Mouse (Mus musculus): ENCODE results near the gene Bach1. TPM values are rescaled to one million over a fixed set of nuclear protein-coding genes. Genes with fewer than 3 reads are reported as not detected.

The Bach1 gene
- total and polyA plus RNA-seq, 3 experiments, result 11.4 to 20.9 (median 13.4) TPM

DNA sequence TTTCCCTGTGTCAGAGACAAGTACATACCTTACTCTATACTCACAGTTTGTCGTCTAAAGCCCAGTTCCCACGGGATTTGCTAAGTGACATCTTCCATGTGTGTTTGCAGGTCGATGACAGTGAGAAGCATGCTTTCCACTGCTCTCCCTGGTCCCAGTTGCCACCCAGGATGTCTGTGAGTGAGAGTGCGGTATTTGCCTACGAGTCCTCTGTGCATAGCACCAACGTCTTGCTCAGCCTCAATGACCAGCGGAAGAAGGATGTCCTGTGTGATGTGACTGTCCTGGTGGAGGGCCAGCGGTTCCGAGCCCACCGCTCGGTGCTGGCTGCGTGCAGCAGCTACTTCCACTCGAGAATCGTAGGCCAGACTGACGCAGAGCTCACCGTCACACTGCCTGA is 16.5 kb downstream of the Bach1 start:
- Histone ChIP-seq H3K27me3 (replicated peaks) (no peaks in the 10 kb centered on the region), H3K4me3 (replicated peaks in 1 of 3; ENCODE audit: low read depth in 2 of 3, low read length in 2 of 3, poor library complexity in 1 of 3) (no peak overlapping the region), H3K79me2 (replicated peaks; ENCODE audit: control insufficient read depth, extremely low read depth, insufficient read depth, poor library complexity, severe bottlenecking) (peaks cover 60% of the 10 kb centered on the region), H3K4me1 (ENCODE audit: control insufficient read depth in 1 of 2, insufficient read depth in 2 of 2) (peaks cover 23 to 58% of the 10 kb centered on the region in 2 experiments), H3K9me3 (replicated peaks; ENCODE audit: low read length) (no peaks in the 10 kb centered on the region), H3K9ac (ENCODE audit: insufficient read depth, low read depth) (no peak overlapping the region), H3K27ac (ENCODE audit: insufficient read depth, low read depth) (no peak overlapping the region), H3K36me3 (replicated peaks in 1 of 2; ENCODE audit: control insufficient read depth in 1 of 2, insufficient read depth in 1 of 2, low read length in 1 of 2) (peaks cover 37 to 62% of the 10 kb centered on the region in 2 experiments), H3K4me2 (ENCODE audit: insufficient read depth, low read depth, poor library complexity, severe bottlenecking) (no peak overlapping the region)
- no peak for TF ChIP-seq ZMIZ1 (IDR thresholded peaks at IDR 0.05; ENCODE audit: low read depth, low read length)
- no peak for TF ChIP-seq ZKSCAN1 (IDR thresholded peaks at IDR 0.05; ENCODE audit: borderline replicate concordance, low read depth, low read length)
- no peak for TF ChIP-seq MAFK (IDR thresholded peaks at IDR 0.05; ENCODE audit: insufficient replicate concordance, low read length)
- TF ChIP-seq NELFE (IDR thresholded peaks at IDR 0.05; ENCODE audit: low read depth, low read length), result no peak
- no peak for TF ChIP-seq RAD21 (IDR thresholded peaks at IDR 0.05; ENCODE audit: low read depth, low read length)
- no peak for DNase-seq (ENCODE audit: extremely low read depth)
- dilution Hi-C loops (cut with MboI; ENCODE audit: extremely low pct_ligation_motif_present, extremely low pct_unique_long_range_greater_than_20kb, low sequenced_read_pairs), result no loop called here
- in situ Hi-C loops (cut with MboI; ENCODE audit: low pct_ligation_motif_present, low pct_unique_long_range_greater_than_20kb, low sequenced_read_pairs), result no loop called here

DNA sequence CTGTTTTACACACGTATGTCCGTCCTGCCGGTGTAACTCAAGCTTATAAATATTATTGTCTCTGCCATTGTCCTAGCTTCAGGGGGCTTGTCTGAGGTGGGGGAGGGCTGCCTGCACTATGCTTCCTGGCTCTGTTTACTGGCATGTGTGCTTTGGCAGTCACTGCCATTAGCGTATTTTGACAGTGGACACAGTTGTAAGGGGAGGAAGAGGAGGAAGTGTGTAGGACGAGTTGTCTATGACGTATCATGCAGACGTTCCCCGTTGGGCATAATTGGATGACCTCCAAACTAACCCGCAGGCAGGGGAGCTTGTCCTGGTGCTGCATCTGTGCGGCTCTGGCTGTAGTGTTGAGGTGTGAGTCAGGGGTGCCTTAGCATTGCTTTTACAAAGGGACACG is 17.5 kb downstream of the Bach1 start:
- Histone ChIP-seq H3K27me3 (replicated peaks) (no peaks in the 10 kb centered on the region), H3K36me3 (replicated peaks in 1 of 2; ENCODE audit: control insufficient read depth in 1 of 2, insufficient read depth in 1 of 2, low read length in 1 of 2) (peaks cover 43 to 72% of the 10 kb centered on the region in 2 experiments), H3K4me2 (ENCODE audit: insufficient read depth, low read depth, poor library complexity, severe bottlenecking) (no peak overlapping the region), H3K9ac (ENCODE audit: insufficient read depth, low read depth) (no peak overlapping the region), H3K79me2 (replicated peaks; ENCODE audit: control insufficient read depth, extremely low read depth, insufficient read depth, poor library complexity, severe bottlenecking) (peaks cover 51% of the 10 kb centered on the region), H3K9me3 (replicated peaks; ENCODE audit: low read length) (no peaks in the 10 kb centered on the region), H3K4me1 (ENCODE audit: control insufficient read depth in 1 of 2, insufficient read depth in 2 of 2) (peaks cover 20 to 49% of the 10 kb centered on the region in 2 experiments), H3K4me3 (replicated peaks in 1 of 3; ENCODE audit: low read depth in 2 of 3, low read length in 2 of 3, poor library complexity in 1 of 3) (no peak overlapping the region), H3K27ac (ENCODE audit: insufficient read depth, low read depth) (no peak overlapping the region)
- in situ Hi-C loops (cut with MboI; ENCODE audit: low pct_ligation_motif_present, low pct_unique_long_range_greater_than_20kb, low sequenced_read_pairs), result no loop called here
- dilution Hi-C loops (cut with MboI; ENCODE audit: extremely low pct_ligation_motif_present, extremely low pct_unique_long_range_greater_than_20kb, low sequenced_read_pairs), result no loop called here
- DNase-seq (ENCODE audit: extremely low read depth), result no peak
- TF ChIP-seq ELF1 (IDR thresholded peaks at IDR 0.05; ENCODE audit: low read depth, low read length) (no peak), POLR2A (IDR thresholded peaks at IDR 0.05; ENCODE audit: low read depth, low read length) (no peak), HCFC1 (IDR thresholded peaks at IDR 0.05; ENCODE audit: low read depth, low read length) (no peak), ZMIZ1 (IDR thresholded peaks at IDR 0.05; ENCODE audit: low read depth, low read length) (no peak), MAZ (IDR thresholded peaks at IDR 0.05; ENCODE audit: low read depth, low read length) (no peak), JUND (conservative IDR thresholded peaks at IDR 0.05; ENCODE audit: low read depth, low read length) (no peak), NRF1 (IDR thresholded peaks at IDR 0.05; ENCODE audit: low read depth, low read length) (no peak), CTCF (conservative IDR thresholded peaks at IDR 0.05 in 1 of 2, IDR thresholded peaks at IDR 0.05 in 1 of 2; ENCODE audit: low read depth in 2 of 2, low read length in 2 of 2) (no peak), ZC3H11A (IDR thresholded peaks at IDR 0.05; ENCODE audit: low read depth, low read length) (no peak), TCF12 (IDR thresholded peaks at IDR 0.05; ENCODE audit: low read depth, low read length) (no peak), MEF2A (IDR thresholded peaks at IDR 0.05; ENCODE audit: borderline replicate concordance, low read depth, low read length) (no peak), RAD21 (IDR thresholded peaks at IDR 0.05; ENCODE audit: low read depth, low read length) (no peak), NELFE (IDR thresholded peaks at IDR 0.05; ENCODE audit: low read depth, low read length) (no peak), IRF4 (IDR thresholded peaks at IDR 0.05; ENCODE audit: low read depth, low read length) (no peak)

Data from CH12.LX (cell line).